Mouse (Mus musculus): ENCODE results near the gene Sv2c.
"Not testable (repeated sequence)": the region's sequence is repeated elsewhere in the genome, so short reads cannot be mapped to it uniquely, and the experiment has no call there.

The Sv2c gene

DNA sequence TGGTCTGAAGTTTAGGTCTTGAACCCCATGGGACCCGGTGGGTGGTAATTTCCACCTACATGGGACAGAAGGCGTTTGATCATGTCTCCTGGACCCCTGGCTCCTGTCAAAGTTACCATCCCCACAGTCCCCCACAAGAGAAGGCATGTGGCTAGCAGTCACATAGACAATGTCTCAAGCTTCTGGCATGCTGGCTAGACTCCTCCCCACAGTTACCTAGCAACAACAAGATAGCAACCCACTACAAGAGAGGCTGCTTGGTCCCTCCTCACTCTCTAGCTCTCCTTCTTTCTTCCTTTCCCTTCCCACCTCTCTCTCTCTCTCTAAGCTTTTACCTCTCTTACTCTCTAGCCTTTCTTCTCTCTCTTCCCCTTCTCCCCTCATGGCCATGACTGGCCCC, 164.3 kb downstream of the Sv2c start:
- in situ Hi-C loops (cut with MseI, MboI) = not testable (repeated sequence)

DNA sequence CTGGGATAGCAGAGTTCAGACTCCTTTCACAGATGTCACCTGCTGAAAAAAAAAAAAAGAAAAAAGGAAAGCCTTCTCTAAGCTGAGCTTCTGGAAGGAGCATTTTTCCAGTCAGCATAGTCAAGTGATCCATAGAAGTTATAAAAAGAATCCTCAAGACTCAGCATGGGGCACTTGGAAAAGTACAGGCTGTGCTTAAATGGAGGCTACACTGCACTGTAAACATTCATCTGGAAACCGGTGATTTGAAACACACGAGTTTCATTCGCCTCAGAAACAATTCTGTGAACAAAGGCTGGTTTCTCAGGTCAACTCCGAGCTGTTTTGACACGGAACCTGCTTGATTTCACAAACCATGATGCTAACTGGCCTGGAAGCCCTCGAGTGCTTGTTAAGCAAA, 165.6 kb downstream of the Sv2c start:
- in situ Hi-C loops (cut with MseI, MboI) = no loop called here

DNA sequence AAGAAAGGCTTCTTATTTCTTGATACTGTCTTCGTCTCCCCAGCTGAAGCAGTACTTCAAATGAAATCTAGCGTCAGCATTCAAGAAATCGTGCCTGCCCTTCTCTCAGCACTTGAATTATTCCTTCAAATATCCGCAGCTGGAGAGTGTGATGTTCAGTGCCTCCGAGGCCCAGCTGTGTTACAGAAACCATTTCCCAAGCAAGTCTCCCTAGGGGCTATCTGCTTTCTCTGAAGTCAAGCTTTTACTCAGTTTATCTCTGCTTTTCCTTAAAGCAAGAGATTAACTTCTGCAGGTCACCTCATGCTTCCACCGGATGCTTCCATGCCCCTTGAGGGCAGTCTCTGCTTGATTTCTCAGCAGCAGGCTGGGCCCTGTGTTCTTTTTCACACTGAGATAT, 166.8 kb downstream of the Sv2c start:
- in situ Hi-C loops (cut with MseI, MboI) = no loop called here

DNA sequence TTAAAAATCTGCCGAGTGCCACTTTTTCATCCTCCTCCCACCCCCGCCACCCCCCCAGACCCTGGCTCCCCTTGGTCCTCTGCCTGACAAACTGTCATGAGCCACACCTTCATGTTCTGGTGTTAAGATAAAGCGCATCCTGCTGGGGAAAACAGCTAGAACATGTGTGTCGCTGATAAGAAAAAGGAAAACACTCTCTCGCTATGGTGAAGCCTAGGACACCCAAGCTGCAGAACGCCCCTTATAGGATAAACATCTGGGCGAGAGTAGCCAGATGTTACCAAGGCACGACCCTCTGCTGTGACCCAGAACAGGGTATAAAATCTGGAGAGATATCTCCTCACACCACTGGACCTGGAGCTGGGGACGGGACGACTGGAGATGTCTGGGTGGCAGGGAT, 167.2 kb downstream of the Sv2c start:
- in situ Hi-C loops (cut with MseI, MboI) = no loop called here

DNA sequence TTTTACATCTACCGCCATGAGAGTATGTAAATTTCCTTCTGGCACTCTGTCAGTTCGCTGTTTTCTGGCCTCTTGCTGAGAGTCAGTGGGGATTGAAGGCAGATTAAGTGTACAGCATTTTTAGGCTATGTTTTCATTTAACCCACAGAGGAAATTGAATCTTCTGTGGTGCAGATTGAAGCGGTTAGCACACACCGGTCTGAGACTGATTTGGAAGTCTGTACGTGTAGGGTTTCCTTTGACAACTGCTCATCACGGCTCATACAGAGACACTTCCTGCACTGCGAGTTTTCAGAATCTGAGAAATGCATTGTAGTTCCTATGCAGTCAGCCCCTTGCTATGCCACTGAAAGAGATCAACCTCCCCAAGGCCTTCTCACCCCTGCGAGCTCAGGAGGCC, 168.2 kb downstream of the Sv2c start:
- in situ Hi-C loops (cut with MseI, MboI) = no loop called here

DNA sequence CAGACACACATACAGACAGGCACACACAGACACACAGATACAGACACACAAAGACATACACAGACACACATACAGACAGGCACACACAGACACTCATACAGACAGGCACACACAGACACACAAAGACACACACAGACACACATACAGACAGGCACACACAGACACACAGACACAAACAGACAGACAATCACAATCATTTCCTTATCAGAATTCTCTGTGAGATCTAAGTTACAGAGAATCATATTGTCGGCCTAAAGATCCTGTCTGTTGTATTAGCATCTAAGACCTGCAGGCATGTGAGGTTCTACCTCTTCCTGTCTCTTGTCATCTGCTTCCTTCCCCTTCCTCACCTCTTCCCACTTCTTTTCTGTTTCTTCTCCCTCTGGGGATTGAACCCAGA, 168.7 kb downstream of the Sv2c start:
- in situ Hi-C loops (cut with MseI, MboI) = no loop called here

DNA sequence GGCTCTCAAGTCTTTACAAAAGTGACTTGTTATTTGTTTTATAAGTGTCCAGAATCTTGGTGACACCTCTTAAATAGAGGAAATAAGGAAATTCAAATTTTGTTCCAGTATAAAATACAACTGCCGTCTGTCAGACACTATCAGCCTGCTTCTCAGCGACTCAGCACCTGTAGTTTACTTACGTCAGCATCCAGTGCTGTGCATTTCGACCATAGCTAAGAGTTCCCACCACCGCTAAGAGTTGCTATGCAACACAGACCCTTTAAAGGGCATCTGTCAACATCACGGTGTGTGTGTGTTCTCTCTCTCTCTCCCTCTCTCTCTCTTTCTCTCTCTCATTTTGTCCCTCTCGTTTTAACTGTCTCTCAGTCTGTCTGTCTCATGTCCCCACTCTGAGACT, 170.5 kb downstream of the Sv2c start:
- in situ Hi-C loops (cut with MseI, MboI) = no loop called here

DNA sequence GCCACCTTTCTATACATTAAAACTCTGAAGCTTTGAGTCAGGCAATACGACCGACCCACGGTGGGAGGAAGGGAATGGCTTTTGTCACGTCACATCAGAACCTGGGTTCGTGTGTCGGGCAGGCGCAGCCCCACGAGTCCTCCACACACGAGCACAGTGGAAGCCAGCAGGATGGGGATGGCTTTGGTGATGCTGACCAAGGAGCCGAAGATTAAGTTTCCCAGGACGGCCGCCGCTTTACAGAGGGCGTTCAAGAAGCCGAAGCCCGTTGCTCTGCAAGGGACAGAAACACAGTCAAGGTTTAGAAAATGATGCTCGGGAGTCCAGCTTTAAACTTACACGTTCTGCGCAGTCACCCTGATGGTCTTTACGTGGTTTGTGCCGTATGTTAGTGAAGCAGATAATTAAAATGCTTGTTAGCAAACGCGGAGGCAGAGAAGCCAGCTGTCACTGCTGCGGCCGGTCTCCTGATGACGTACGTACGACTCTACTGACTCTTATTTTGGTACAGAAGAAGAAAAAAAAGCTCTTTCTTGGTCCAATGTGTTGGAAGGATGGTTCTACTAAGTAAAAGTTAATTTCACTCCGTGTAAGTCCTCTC, 171.1 kb downstream of the Sv2c start:
- in situ Hi-C loops (cut with MseI, MboI) = no loop called here

DNA sequence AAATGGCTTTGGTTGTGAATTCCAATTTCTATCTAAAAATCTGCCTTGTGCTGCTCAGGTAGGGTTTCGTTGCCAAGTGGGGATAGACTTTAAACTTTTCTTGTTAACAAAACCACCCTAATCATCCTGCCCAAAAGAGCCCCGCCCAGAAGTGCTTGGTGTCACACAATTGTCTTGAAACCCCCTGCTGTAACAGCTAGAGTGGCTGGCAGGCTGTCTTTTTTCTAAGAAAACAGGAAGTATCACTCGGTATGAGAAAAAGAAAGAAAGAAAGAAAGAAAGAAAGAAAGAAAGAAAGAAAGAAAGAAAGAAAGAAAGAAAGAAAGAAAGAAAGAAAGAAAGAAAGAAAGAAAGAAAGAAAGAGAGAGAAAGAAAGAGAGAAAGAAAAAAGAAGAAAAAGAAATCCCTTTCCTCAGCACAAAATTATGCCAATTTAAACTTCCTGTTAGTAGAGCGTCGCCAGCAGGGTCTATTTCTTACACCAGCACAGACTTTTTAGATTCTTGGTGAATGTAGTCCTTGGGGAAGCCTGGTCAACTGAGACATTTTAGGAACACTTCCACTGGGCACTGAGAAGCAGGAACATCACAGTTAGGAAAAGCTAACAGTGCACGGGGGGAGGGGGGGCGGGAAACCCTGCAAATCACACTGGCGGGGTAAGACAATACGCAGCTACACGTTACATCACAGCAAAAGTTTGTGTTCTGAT, 171.7 kb downstream of the Sv2c start:
- in situ Hi-C loops (cut with MseI, MboI) = no loop called here

DNA sequence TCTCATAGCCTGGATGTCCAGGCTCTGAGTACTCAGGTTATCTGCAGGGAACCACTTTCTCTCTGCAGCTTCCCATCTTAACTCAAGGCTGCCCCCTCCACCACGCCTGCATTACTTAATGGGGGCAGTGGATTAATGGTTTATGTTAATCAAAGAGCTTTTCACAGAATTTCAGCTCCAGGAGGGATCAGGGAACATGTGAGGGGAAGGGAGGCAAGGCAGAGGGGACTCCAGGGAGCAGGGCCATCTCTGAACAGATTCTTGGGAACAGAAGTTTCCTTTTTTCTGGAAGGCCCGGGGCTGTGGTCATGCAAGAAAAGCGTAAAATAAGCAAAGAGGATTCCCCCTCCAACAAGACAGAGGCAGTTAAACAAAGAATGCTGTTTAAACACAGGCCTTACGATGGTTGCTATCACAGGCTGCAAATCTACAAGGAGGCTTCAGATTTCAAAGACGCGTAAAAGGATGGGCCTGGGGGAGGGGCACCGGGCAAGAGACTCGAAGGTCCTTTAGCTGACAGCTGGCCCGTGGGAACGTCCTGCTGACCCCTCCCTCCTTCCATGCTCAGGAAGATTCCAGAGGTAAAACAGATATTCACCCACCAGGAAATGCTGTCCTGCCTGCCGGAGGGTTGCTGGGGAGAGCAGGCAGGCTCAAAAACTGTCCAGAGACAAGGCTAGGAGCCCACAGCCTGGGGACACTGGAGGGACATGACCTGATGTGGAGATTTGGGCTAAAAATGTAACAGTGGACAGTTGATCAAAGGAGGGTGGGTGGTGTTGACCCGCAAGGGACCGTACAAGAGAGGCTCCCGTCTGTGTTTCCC, 172.5 kb downstream of the Sv2c start:
- in situ Hi-C loops (cut with MseI, MboI) = no loop called here

DNA sequence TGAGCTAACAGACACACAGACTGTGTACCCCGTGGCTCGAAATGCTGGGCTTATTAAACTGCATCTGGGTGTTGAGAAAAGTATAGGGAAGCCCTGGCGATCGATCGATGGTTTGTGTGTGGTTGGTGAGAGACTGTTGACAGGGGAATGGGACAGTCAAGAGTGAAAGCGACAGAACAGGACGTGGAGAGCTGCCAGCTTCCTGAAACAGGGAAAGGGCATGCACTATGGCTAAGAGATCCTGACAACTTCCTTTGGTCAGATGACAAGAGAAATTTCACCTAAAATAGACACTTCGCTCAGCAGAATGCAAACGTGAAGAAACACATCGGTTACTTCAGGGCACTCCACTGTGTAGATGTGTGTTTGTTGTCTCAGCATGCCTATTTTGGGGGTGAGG, 175.2 kb downstream of the Sv2c start:
- in situ Hi-C loops (cut with MseI, MboI) = no loop called here

DNA sequence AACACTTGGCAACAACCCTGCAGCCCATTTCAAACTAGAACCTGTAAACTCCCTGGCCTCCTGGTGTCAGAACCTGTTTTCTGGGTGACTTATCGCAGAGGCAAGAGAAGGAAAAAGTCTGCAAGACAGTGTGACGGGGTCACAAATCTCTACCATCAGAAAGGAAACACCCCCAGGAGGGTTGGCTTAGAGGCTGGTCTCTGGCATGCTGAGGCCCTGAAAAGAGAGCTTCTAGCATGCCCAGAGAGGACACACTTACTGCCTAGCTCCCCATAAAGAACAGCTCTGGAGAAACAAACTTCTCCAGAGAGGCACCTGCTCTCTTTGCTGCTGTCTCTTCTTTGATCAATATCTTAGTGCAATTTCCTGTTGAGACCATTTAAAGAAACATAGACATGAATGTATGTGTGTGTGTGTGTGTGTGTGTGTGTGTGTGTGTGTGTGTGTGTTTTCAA, 176.0 kb downstream of the Sv2c start:
- in situ Hi-C loops (cut with MseI, MboI) = no loop called here

DNA sequence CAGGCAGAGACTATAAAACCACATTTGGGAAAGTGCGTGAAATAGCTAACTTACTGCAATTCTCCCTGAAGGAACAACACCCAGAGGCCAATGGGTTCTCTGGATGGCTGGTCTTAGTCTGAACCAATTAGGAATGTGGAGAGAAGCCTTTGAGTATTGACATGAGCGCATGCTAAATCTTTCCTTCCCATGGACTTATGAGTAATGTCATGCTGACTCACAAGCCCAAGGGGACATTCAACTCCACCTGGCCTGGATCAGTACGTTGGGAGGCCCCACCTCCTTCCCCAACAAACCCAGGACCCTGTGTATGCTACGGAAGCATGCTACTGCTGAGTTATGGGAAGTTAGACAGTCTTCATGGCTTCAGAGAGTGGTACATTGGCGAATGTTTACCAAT, 177.2 kb downstream of the Sv2c start:
- in situ Hi-C loops (cut with MseI, MboI) = no loop called here

DNA sequence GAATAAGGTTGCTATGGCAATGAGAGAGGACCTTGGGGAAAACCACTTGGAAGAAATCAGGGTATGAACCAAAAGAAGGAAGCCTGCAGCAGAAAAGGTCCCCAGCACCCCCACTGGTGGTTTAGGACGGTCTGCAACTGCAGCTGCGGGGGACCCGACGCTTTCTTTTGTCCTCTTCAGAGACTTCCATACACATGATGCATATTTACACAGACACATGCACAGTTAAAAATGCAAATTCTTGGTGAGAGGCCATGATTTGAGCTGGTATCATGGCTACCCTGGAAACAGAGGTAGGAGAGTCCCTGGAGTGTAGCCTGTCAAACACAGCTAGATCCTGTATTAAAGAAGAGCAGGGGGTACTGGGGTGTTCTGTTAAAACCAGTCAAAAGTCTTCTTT, 178.7 kb downstream of the Sv2c start:
- in situ Hi-C loops (cut with MseI, MboI) = no loop called here

DNA sequence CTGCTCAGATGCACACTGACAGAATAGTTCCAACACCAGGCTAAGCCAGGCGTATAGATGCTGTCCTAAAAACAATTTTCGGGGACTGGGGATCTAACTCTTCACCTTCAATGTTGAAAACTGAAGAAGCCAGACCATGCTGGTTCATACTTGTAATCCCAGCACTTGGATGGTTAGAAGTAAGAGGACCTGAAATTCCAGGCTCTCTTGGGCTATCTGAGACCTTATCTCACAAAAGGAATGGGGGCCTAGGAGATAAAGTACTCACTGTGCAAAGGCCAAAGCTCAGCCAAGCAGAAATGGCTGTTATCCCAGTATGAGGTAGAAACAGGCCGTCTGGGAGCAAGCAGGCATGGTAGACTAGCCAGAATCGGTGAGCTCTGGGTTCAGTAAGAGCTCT, 180.1 kb downstream of the Sv2c start:
- in situ Hi-C loops (cut with MseI, MboI) = no loop called here

DNA sequence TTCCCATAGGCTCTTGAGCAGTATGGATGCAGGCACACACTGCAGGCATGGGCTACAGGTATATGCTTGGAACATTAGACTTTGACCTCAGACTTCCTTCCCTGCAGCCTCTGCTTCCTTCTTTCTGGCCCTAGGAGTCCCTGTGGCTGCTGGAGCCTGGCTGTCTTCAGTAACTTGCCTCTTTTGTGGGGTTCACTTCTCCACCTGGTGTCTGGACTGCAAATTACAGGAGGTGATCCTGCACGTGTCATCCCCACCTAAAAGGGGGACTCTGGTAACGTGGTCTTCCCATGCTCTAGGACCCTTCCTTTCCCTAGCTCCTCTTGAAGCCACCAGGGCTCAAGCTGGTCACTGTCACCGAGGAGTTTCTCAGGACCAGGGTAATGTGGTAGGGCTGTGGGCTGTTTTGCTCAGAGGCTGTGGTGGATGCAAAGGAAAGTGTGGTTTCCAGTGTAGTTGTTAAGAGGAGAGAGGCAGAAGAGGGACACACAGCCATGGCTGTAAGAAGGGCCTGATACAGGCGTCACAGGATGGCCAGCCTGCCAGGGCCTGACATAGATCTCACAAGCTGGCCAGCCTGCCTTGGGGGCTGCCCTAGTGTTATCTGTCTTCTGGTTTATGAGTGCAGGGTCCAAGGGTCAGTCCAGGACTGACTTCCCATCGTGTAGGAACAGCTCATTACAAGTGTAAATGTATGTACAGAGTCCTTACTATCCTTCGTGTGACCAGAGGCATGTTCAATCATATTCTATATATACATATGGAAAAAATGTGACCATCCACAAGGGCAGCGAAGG, 181.1 kb downstream of the Sv2c start:
- in situ Hi-C loops (cut with MseI, MboI) = no loop called here

DNA sequence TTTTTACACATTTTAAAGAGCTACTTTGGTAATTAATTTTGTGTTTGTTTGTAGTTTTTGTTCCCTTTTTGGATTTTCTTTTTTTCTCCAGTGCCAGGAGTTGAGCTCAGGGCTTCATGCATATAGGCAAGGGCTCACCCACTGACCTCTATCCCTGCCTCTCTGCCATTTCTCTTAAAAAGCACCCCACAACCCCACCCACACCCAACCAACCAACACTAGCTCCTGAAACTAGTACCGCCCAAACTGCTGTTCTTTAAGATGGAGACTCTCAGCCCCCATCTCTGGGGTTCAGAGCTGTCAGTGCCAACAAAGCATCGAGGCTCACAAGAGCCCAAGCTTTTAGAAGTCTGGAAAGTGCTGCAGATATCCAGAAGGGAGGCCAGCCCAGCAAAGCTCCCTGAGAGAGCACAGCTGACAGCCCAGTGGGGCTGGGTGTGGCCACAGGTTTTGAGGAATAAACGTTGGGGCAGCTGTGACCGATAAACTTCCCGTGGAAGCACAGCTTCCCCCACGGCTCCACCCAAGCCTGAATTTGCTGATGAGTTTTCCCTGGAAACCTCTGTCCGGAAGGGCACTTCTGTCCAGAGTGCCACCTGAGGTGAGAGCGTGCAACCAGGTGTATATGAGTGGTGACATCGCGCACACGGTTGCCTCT, 181.8 kb downstream of the Sv2c start:
- in situ Hi-C loops (cut with MseI, MboI) = no loop called here

DNA sequence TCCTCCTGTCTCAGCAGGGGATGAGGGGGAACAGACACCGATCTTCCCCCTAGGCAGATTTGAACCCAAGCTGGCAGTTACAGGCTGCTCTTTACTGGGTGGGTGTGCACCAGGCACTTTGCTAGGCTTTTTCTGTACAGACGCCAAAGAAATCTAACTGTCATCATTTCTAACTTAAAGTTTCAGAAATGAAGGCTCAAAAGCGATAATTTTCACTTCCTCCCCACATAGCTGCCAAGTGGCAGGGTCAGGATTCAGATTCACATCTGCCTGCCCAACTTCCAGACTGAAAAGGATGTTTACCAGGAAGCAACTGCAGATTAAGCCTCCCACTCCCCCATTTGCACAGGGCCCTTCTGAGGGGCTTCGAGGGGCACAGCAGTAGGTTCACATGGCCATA, 183.0 kb downstream of the Sv2c start:
- in situ Hi-C loops (cut with MseI, MboI) = no loop called here

DNA sequence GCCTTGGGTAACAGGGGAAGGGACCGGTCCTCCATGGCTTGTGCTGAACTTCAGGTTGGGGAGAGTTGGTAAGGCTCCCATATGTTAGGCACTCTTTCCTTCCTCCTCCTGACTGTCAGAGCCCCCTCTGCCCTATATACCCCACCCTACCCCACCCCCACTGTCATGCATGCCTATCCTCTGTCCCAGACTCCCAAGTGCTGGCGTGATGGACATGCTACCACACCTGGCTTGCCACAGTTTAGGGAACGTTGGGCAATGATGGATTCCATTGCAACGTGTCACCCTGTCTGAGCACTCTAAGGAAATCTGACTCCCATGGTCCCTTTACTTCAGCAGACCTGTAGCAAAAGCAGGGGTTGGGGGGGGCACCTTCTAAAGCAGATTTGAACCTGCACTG, 183.6 kb downstream of the Sv2c start:
- in situ Hi-C loops (cut with MseI, MboI) = no loop called here

DNA sequence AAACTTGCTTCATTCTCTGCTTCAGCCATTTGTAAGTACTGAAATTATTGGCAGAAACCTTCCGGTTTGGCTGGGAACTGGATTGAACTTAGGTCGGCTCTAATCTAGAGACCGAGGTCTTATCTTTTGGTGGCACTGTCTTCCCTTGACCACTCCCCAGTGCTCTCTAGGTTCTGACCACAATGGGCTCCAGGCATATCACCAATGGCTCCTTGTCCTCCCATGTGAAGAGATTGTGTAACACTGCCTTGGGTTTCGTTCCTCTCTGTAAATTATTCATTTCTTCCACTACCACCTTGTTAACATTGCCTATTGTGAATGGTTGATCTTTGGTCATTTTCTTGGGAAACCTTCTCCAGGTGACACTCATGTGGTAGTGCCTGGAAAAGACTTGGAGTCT, 184.0 kb downstream of the Sv2c start:
- in situ Hi-C loops (cut with MseI, MboI) = no loop called here

DNA sequence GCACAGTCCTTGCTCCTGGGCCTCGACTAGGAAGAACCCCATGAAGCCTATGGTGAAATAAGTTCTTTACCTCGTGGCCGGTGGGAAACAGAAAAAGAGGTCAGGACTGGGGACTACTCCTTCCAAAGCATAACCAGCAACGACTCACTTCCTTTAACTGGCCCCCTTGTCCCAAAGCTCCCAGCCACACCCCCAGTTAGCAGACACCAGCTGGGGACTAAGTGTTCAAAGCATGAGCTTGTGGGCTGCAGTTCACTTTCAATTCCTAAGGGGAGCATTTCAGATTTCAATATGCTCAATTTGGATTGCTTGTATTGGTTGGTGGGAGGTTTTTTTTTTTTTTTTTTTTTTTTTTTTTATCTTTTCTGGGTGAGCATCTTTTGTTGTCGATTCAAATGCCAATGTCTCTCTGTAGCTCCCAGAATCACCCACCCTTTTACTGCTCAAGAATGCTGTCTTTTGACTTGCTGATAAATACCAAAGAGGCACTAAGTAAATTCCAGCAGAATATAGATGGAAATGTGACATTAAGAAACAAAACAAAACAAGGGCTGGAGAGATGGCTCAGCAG, 186.4 kb downstream of the Sv2c start:
- in situ Hi-C loops (cut with MseI, MboI) = no loop called here
